In the genomic region with DNA sequence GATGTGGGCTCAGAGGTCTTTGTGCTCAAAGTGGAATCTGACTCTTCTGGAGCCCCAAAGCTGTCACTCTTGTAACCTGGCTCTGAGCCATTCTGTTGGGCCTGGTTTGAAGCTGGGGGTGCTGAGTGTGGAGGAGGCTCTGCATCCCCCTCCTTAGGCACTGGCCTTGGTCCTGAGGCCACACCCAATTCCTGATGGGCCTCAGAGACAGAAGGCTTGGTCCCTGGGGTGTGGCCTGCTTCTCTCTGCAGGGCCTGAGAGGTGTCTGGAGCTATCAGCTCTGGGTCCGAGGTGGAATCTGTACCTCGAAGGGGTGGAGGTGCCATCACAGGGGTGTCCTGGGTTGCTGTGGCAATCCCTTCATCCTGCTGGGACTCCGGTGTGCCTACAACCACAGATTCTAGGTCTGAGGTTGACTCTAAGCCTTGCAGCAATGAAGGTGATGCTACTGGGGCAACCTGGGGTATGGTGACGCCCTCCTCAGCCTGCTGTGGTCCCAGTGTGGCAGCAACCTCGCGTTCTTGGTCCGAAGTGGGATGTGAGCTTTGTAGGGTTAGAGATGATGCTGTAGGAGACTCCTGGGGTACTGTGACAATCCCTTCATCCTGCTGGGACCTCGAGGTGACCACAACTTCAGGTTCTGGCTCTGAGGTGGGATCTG, we compare ENCODE assay signal across 1 mouse cellular context.
A peak's percentile ranks its signal among the peaks of the same experiment; 100 is the strongest.
TF ChIP-seq lines count a peak whose summit lies in the region.

No protein-coding gene starts in this region.

TF ChIP-seq in MEL, 35 proteins besides CTCF, POLR2A, EP300 and RAD21:
- TF ChIP-seq SIN3A (IDR thresholded peaks at IDR 0.05; ENCODE audit: low read length) (peak; percentile 28; the same call in 1 of the 2 replicates), UBTF (IDR thresholded peaks at IDR 0.05; ENCODE audit: borderline replicate concordance, insufficient read depth, low read depth, low read length) (no peak)
